Mouse (Mus musculus): ENCODE data around the gene Cflar. TPM values are rescaled to one million over a fixed set of nuclear protein-coding genes. Genes with fewer than 3 reads are reported as not detected.

The Cflar gene
- polyA plus RNA-seq, 1 experiment from 2014 or later: 16.4 TPM

Other genes with a start within 250 kb of the Cflar start
- gene Orc2, start 206.4 kb upstream of the Cflar start, polyA plus RNA-seq (2014; fragmentation: Nextera tagmentation; extraction: Ambion mirVana): 17.5 and 26.6 TPM in 2 replicates
- 17.9 and 18.7 TPM in 2 replicates for gene Fam126b, start 125.2 kb upstream of the Cflar start, polyA plus RNA-seq (2014; fragmentation: Nextera tagmentation; extraction: Ambion mirVana)
- 174 and 210 TPM in 2 replicates for gene Ndufb3, start 125.1 kb upstream of the Cflar start, polyA plus RNA-seq (2014; fragmentation: Nextera tagmentation; extraction: Ambion mirVana)
- not detected in 2 replicates for gene Als2cr12, start 15.5 kb upstream of the Cflar start, polyA plus RNA-seq (2014; fragmentation: Nextera tagmentation; extraction: Ambion mirVana)
- 2.5 and 4.6 TPM in 2 replicates for gene Casp8, start 83.9 kb downstream of the Cflar start, polyA plus RNA-seq (2014; fragmentation: Nextera tagmentation; extraction: Ambion mirVana)

Measured in midbrain, embryonic 14.5 days (tissue).